Mouse (Mus musculus): ENCODE data around the gene Vmn1r44.
"Not testable (repeated sequence)": the region's sequence is repeated elsewhere in the genome, so short reads cannot be mapped to it uniquely, and the experiment has no call there.

Vmn1r44 gene

DNA sequence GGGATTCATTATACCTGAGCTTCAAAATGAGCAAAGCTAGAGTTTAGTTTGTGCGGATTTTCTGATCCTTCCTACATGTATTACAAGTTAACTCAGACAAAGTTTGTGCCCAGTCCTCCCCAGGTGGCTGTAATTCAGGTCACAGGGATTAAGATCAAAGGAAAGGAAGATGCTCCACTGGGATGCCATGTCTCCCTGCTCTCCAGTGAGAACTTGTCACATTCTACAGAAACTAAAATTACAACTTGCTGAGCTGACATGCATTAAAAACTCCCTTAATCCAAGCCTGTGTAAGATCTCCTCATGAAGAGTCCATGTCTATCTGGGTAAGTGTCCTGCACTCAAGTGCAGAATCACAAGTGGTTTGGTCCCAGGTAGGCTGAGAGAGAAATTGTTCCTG is at the start of gene Vmn1r44:
Gene Vmn1r44, plus strand, starts transcription at position 301 of the 400 bp plus-strand sequence.
- DNase-seq = no peak

DNA sequence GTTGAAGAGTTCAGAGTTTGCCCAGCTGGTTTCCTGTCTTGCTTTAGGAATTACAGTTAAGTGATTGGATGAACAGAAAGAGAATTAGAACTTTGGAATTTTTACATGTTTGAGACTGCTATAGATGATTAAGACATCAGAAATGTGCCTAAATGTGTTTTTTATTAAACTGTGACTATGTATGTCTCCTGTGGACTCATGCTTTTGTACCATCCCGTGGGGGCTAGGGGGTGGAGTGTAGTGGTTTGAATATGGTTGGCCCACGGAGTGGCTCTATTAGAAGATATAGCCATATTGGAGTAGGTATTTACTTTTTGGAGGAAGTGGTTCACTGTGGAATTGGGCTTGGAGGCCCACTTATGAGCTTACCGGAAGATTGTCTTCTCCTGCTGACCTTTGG is 25.9 kb upstream of the Vmn1r44 start:
- DNase-seq = no peak

DNA sequence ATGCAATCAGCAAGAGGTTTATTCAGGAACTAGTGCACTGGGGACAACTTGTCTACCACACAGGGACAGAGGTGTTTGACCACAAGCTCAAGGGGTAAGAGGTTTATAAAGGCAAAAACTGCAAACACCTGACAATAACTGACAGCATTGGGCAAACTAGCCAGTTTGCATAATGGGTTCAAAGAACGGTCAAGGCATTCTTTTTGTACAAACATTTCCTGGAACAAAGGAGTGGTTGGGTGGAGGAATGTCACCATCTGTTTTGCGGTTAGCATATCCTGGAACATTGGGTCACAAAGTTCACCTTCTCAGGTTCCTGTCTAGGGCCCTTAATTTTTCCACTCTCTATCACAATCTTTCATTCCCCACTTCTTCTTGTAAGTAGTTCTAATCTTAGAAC is 23.6 kb upstream of the Vmn1r44 start:
- no peak for DNase-seq

- DNase-seq = no peak
These were observed 19.7 kb upstream of the Vmn1r44 start for GRCm38 (mm10) chr6:89863792-89864191.

DNA sequence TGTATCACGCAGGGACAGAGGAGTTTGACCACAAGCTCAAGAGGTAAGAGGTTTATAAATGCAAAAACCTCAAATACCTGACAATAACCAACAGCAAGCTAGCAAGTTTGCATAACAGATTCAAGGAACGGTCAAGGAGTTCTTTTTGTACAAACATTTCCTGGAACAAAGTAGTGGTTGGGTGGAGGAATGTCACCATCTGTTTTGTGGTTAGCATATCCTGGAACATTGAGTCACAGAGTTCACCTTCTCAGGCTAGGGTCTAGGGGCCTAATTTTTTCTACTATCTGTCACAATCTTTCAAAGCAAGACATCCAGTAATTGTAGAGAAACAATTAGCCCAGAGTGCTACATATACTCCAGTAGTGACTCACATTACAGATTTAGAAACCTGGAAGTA is 16.2 kb upstream of the Vmn1r44 start:
- DNase-seq = no peak

GRCm38 (mm10) chr6:89867976-89868375 is 15.5 kb upstream of the Vmn1r44 start:
- no peak for DNase-seq

GRCm38 (mm10) chr6:89876313-89876712 is 7.1 kb upstream of the Vmn1r44 start, which contains the start of the genes Vmn1r42 and Vmn1r43:
Gene Vmn1r42, minus strand, starts transcription at chr6:89876413.
Gene Vmn1r43, minus strand, starts transcription at chr6:89876413.
- not testable (repeated sequence) for DNase-seq

DNA sequence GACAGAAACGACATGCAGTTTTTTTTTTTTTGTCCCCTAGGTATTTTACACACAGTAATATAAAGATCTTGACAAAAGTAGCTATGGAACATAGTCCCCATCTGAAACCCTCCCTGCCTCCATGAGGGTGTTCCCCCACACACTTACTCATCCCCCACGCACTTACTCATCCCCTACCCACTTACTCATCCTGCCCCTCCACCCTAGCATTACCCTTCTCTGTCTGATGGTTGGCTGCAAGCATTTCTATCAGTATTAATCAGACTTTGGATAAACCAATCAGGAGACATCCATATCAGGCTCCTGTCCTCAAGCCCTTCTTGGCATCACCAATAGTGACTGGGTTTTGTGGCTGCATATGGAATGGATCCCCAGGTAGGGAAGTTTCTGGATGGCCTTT is 6.5 kb upstream of the Vmn1r44 start:
- DNase-seq = no peak

GRCm38 (mm10) chr6:89880867-89881266 is 2.6 kb upstream of the Vmn1r44 start:
- DNase-seq = no peak

DNA sequence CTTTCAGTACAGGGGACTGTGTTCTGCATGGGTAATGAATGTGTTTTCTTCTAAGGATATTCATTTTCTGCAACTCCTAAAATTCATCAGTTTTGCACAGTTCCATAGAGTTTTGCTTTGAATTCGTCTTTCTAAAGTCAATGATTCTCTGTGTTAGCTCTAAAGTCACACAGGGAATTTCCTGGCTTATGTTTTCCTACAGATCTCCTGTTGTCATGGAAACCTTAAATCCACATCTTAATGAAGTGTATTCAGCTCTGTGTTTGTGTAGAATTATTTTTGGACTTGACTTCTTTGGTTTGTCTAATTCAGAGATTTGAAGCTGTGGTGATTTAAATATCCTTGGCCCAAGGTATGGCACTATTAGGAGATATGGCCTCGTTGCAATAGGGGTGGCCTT is 352 bp downstream of the Vmn1r44 start:
- DNase-seq = no peak

DNA sequence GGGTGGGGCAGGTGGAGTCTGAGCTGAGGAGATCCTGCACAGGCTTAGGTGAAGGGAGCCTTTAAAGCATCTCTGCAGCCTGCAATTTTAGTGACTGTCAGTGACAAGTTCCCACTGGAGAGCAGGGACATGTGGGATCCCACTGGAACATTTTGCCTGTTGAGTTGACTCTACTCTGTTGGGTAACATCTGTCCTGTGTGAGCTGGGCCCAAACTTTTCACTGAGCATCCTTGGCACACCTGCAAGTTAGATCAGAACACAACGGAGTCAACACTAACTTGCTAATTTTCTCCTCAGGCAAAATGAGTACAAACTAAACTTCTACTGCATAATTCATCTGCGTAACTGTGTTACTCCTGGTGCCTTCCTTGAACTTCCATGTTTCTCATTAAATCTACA is 57.0 kb downstream of the Vmn1r44 start, which contains the start of gene Vmn1r45:
Gene Vmn1r45, minus strand, starts transcription at position 101 of the 400 bp plus-strand sequence.
- not testable (repeated sequence) for DNase-seq

GRCm38 (mm10) chr6:89940926-89941325 is 57.5 kb downstream of the Vmn1r44 start:
- no peak for DNase-seq
